Mouse (Mus musculus) embryonic facial prominence, embryonic 11.5 days (tissue): Measurements from ENCODE around the gene Nav2. TPM values are rescaled to one million over a fixed set of nuclear protein-coding genes. Genes with fewer than 3 reads are reported as not detected.

Source experiments
- ATAC-seq: fragments of 200-750 bp; cut with Nextera tagmentation; replicated peaks from 2 replicates; pipeline ENCODE4 v1.8.0; 2017; ENCODE audit warnings: low read depth; ENCODE audit not compliant: insufficient number of reproducible peaks, low FRiP score, low TSS enrichment
- DNase-seq: peaks from one replicate; pipeline ENCODE4 v3.0.0-alpha.2; 2015; ENCODE audit warnings: low spot score
- H3K27ac ChIP-seq: fragments of 300-500 bp; sonication (generic); replicated peaks from 2 replicates; pipeline ENCODE4 v1.5.1; 2014; ENCODE audit warnings: mild to moderate bottlenecking, low read depth, low read length, control low read depth
- H3K27me3 ChIP-seq: fragments of 300-500 bp; sonication (generic); 2 replicates; pipeline ENCODE4 v1.6.1; 2014; ENCODE audit warnings: mild to moderate bottlenecking, low read length, moderate library complexity, mixed read lengths; ENCODE audit not compliant: control insufficient read depth, insufficient read depth
- H3K36me3 ChIP-seq: fragments of 300-500 bp; sonication (generic); replicated peaks from 2 replicates; pipeline ENCODE4 v1.6.1; 2014; ENCODE audit warnings: low read depth, mild to moderate bottlenecking, low read length, moderate library complexity, mixed read lengths; ENCODE audit not compliant: control insufficient read depth, insufficient read depth
- H3K4me1 ChIP-seq: fragments of 300-500 bp; sonication (generic); 2 replicates; pipeline ENCODE4 v1.6.1; 2014; ENCODE audit warnings: low read length, mixed read lengths; ENCODE audit not compliant: control insufficient read depth, insufficient read depth
- H3K4me2 ChIP-seq: fragments of 300-500 bp; sonication (generic); 2 replicates; pipeline ENCODE4 v1.6.1; 2014; ENCODE audit warnings: low read depth, mild to moderate bottlenecking, control low read depth, low read length, moderate library complexity
- H3K4me3 ChIP-seq: fragments of 300-500 bp; sonication (generic); 2 replicates; pipeline ENCODE4 v1.5.1; 2014; ENCODE audit warnings: low read depth, low read length, control low read depth
- H3K9ac ChIP-seq: fragments of 300-500 bp; sonication (generic); replicated peaks from 2 replicates; pipeline ENCODE4 v1.6.1; 2014; ENCODE audit warnings: mild to moderate bottlenecking, control low read depth, low read length
- H3K9me3 ChIP-seq: fragments of 300-500 bp; sonication (generic); replicated peaks from 2 replicates; pipeline ENCODE4 v1.6.1; 2016; ENCODE audit warnings: mild to moderate bottlenecking, low read length, inconsistent platforms, mixed read lengths; ENCODE audit not compliant: control insufficient read depth
- WGBS: fragments of 180-500 bp; shearing (Covaris S2); extraction: QIAGEN DNeasy Blood & Tissue Kit; methylation state at CpG from one replicate; pipeline ENCODE4 v1.1.7; 2014; 5-methylcytosine and 5-hydroxymethylcytosine counted together
- polyA plus RNA-seq: library from polyadenylated mRNA; unstranded; fragments of >200 nt; fragmentation: Nextera tagmentation; extraction: Ambion mirVana; gene quantifications from 2 replicates; pipeline ENCODE4 v1.2.1, GENCODE M21; 2014

The Nav2 gene
- polyA plus RNA-seq, 1 experiment from 2014 or later, result 7.3 TPM

DNA sequence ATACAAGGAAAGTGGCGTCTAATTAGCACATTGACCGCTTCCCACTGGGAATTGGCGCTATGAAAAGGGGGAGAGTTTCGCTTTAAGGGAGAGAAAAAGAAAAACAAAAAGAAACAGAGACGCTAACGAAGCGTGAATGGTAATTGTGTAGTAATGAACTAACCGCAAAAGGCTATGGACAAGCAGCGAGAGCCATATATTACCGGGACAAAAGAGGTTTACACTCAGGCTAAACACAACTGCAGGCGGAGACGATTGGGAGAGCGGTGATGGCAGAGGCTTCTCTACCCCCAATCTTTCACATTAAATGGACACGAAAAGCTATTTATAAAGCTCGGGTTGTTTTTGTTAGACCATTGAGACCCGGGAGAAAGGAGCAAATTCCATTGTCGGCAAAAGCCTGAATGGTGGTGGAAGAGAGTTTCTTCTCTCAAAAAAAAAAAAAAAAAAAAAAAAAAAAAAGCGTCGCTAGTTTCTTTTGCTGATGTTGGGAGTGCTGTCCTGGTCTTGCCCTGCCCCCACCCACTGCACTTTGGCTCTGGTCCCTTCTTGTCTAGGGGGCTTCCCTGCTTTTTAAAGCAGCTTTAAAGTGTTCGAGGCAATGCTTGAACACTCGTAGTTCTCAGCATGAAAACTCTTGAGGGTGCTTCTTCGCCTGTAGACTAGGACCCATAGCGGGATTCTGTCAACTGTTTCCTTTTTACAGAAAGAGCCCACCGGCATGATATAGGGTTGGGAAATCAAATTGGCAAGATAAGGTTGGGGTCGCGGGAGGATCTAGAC is 726.0 kb downstream of the Nav2 start:
- H3K4me1 ChIP-seq, result no peaks in the 10 kb centered on the region
- WGBS, result 1% methylated on average over 26 of the region's 26 CpGs
- H3K9ac ChIP-seq, result no peak overlapping the region
- H3K4me3 ChIP-seq, result no peak overlapping the region
- H3K4me2 ChIP-seq, result no peak overlapping the region
- no peak overlapping the region for H3K27ac ChIP-seq
- H3K36me3 ChIP-seq, result no peaks in the 10 kb centered on the region
- H3K27me3 ChIP-seq, result peaks cover 66% of the 10 kb centered on the region
- ATAC-seq, result no peak
- no peaks in the 10 kb centered on the region; the same call in 1 of the 2 replicates for H3K9me3 ChIP-seq
- DNase-seq, result peak; percentile 47

DNA sequence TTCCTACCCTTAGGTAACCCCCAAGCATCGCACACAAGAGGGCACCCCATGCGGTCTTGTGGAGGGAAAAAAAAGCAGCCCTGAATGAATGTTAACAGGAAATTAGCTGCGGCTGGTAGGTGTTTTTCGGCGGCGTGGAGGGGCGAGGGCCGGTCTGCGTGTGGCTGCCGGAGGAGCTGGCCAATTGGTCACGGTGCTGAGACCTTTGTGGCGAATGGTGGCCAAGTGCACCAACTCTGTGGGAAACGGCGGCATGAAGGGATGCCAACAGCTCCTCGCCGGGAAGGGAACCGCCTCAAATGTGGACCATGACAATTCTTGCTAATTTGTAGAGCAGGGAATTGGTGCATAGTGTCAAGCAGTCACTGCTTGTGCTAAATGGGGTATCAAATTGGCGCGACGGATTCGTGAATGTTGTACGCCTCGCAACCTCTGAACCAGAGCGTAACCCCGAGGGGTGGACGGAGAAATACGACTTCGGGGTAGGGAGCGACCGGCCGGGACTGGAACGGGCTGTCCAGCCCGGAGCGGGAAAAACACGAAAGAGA is 726.6 kb downstream of the Nav2 start:
- H3K4me3 ChIP-seq, result no peak overlapping the region
- no peaks in the 10 kb centered on the region for H3K4me1 ChIP-seq
- H3K4me2 ChIP-seq, result no peak overlapping the region
- ATAC-seq, result no peak
- H3K9ac ChIP-seq, result no peak overlapping the region
- H3K36me3 ChIP-seq, result no peaks in the 10 kb centered on the region
- peak; percentile 35 for DNase-seq
- WGBS, result under 1% methylated on average over 35 of the region's 35 CpGs
- H3K27ac ChIP-seq, result no peak overlapping the region
- peaks cover 71% of the 10 kb centered on the region for H3K27me3 ChIP-seq
- no peaks in the 10 kb centered on the region; the same call in 1 of the 2 replicates for H3K9me3 ChIP-seq

DNA sequence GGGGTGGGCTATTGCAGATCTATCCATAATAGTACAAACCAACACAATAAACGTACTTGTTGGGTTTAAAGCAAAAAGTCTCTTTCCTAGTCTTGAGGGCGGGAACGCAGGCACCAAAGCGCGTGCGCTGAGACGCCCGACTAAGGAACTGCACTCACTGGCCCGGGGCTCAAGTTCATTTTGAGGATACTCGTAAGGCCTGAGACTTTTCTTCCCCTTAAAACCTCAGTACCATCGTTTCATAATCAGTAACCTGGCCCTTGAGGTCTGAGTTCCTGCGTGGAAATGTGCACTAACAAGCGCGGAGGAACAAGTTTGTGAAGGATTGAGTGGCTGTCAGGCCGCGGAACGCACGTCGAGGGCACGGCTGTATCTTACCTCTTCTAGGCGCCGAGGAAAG is 727.5 kb downstream of the Nav2 start:
- Histone ChIP-seq H3K36me3 (no peaks in the 10 kb centered on the region), H3K4me3 (0 out of 2 replicates have a peak overlapping the region, but pooled peaks have one; percentile 0), H3K27ac (no peak overlapping the region), H3K27me3 (peaks cover 72% of the 10 kb centered on the region), H3K4me1 (no peaks in the 10 kb centered on the region), H3K4me2 (no peak overlapping the region), H3K9ac (no peak overlapping the region), H3K9me3 (no peaks in the 10 kb centered on the region; the same call in 1 of the 2 replicates)
- under 1% methylated on average over 22 of the region's 22 CpGs for WGBS
- no peak for ATAC-seq
- peak; percentile 44 for DNase-seq

DNA sequence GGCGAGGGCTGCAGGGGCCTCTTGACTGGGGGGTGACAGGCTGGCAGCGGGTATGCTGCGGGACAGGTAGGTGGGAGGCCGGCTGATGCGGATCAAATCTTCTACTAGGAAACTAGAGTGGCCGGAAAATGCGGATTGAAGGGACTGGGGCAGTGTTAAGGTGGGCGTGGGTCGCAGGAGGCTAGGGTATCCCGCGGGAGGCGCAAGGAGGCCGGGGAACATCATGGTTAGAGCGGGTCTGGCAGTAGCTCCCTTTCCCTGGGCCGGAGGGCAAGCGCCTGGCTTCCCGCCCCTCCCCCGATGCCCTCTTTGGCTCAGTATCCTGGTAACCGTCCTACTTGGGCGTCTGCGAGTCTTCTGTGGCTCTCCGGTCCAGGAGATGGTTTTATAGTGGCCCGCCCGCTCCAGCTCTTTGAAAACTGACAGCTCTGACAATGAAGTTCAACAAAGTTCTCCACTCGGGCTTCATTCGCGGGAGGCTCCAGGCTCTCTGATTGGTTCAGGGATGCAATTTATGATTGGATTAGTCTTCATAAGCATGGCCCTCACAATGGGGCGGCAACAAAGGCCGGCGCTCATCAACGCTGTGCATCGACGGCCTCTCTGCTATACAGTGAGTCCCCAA is 728.1 kb downstream of the Nav2 start, which contains the start of gene Dbx1:
Gene Dbx1, minus strand, starts transcription at position 359 of the 625 bp plus-strand sequence.
- 0 out of 2 replicates have a peak within 1 kb of the TSS, but pooled peaks have one; percentile 0 for H3K4me3 ChIP-seq
- no peak within 1 kb of the TSS for H3K27ac ChIP-seq
- 2% methylated on average over 33 of the region's 33 CpGs for WGBS
- DNase-seq (peak; percentile 36), ATAC-seq (peak; percentile 73; the same call in 1 of the 2 replicates)
- H3K27me3 ChIP-seq, result peaks cover 73% of the 10 kb centered on the region
- H3K4me1 ChIP-seq, result no peaks in the 10 kb centered on the region
- no peak within 1 kb of the TSS for H3K4me2 ChIP-seq
- H3K36me3 ChIP-seq, result no peaks in the 10 kb centered on the region
- no peaks in the 10 kb centered on the region; the same call in 1 of the 2 replicates for H3K9me3 ChIP-seq
- H3K9ac ChIP-seq, result no peak within 1 kb of the TSS

DNA sequence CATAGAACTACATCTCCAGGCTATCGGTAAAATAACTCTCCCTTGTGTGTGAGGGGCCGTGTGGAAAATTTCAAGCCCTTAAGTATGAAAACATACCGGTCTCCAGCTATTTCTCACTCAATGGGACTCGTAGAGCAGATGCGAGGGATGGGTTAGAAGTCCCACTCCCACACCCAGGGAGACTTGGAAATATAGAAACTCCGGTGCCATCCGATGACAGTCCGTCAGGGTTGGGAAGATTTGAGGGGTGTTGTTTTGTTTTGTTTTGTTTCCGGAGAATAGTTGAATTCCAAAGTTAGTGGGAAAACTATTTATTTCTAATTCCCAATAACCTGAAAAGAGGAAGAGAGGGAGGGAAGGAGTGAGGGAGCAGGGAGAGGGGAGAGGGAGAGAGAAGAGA is 728.8 kb downstream of the Nav2 start:
- H3K9ac ChIP-seq, result no peak overlapping the region
- DNase-seq (peak; percentile 29), ATAC-seq (no peak)
- under 1% methylated on average over 9 of the region's 9 CpGs for WGBS
- H3K4me1 ChIP-seq, result no peaks in the 10 kb centered on the region
- H3K4me2 ChIP-seq, result no peak overlapping the region
- no peaks in the 10 kb centered on the region; the same call in 1 of the 2 replicates for H3K9me3 ChIP-seq
- no peak overlapping the region for H3K4me3 ChIP-seq
- H3K36me3 ChIP-seq, result no peaks in the 10 kb centered on the region
- peaks cover 66% of the 10 kb centered on the region for H3K27me3 ChIP-seq
- H3K27ac ChIP-seq, result no peak overlapping the region

DNA sequence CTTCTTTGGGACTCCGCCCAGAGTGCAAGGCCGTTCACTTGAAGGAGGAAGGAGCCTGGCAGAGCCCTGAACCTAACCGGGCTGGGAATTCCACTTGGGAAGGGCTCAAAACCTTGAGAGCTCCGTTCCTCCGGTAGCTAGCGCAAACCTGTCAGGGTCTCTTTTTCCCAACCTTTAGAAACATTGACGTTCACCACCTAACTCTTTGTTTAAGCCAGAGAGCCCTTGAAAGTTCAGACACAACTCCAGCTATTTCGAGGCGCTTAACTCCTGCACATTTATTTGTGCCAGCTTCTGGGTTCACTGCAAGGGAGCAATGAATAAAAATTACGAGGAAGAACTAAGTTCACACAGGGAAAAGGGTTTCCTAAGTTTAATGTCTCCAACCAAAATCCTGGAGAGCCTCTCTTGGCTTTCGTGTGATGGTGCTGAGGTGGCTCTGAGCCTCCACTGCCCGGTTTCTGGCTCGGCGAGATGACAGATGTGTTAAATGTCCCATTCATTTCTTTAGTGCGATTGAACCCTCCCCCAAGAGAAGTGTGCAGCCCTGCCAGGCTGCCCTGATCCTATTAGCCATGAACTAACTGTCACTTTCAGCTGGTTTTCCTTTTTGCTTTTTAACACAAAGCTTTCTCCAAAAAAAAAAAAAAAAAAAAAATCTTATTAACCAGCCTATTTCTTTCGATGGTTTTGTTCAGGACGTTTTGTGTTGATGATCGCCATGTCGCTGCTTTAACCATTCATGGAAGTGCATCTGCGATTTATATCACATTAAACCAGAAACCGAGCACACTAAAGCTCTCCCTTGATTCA is 729.5 kb downstream of the Nav2 start:
- peak; percentile 48 for DNase-seq
- Histone ChIP-seq H3K4me2 (no peak overlapping the region), H3K9ac (no peak overlapping the region), H3K4me1 (no peaks in the 10 kb centered on the region), H3K9me3 (no peaks in the 10 kb centered on the region; the same call in 1 of the 2 replicates), H3K4me3 (no peak overlapping the region), H3K36me3 (no peaks in the 10 kb centered on the region), H3K27me3 (peaks cover 59% of the 10 kb centered on the region), H3K27ac (no peak overlapping the region)
- WGBS, result under 1% methylated on average over 21 of the region's 21 CpGs
- ATAC-seq, result no peak

DNA sequence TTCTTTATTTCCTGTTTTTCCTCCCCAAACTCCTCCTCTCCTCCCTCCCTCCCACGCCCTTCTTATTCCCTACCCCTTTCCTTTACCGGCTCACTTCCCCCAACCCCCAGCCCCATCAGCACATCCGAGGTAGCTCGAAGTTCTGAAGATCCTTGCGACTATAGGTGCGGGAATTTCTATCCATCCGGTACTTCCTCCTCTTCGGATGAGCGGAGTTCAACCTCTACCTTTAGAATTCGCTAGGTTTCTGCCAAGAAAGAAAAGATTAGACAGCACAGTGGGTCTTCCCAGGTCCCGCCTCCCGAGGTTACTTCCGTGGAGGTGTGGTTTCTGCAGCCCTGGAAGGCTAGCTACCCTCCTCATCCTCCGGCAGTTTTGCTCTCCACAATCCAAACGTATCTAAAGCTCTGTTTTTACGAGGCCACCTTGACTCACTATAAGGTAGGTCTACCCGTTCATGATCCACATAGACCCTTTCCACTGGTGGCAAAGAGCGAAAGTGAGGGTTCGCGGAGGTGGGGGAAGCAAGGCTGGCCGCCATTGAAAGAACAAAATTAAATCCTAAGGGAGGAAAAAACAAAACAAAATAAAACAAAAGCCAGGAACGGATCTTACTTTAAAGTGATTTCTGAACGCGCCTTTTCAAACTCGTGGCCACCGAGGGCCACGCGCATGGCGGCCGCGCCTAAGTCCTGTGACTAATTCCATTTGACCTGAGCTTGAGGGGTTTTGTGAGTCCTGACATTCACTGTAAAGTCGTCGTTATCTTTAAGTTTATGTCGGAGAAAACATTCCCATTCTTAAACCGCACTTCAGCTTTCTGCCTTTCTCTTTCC is 730.6 kb downstream of the Nav2 start:
- DNase-seq (peak; percentile 11), ATAC-seq (no peak)
- Histone ChIP-seq H3K4me1 (no peaks in the 10 kb centered on the region), H3K27me3 (peaks cover 52% of the 10 kb centered on the region), H3K9me3 (no peaks in the 10 kb centered on the region; the same call in 1 of the 2 replicates), H3K27ac (no peak overlapping the region), H3K4me3 (no peak overlapping the region), H3K4me2 (no peak overlapping the region), H3K9ac (no peak overlapping the region), H3K36me3 (no peaks in the 10 kb centered on the region)
- WGBS, result 1% methylated on average over 35 of the region's 35 CpGs
